Mouse (Mus musculus): ENCODE measurements around the gene Sik3. TPM values are rescaled to one million over a fixed set of nuclear protein-coding genes. Genes with fewer than 3 reads are reported as not detected.

The Sik3 gene
- polyA plus RNA-seq, 3 experiments from 2014 or later = 11.0 to 13.9 (median 11.5) TPM

- no peak for ATAC-seq
Observed at GRCm38 (mm10) chr9:46196699-46197169, 184.1 kb downstream of the Sik3 start.

- peak; percentile 32 for ATAC-seq
Observed at GRCm38 (mm10) chr9:46198461-46198860, 185.8 kb downstream of the Sik3 start.

GRCm38 (mm10) chr9:46198936-46199335, 186.3 kb downstream of the Sik3 start:
- no peak for ATAC-seq

- no peak for ATAC-seq
Observed at GRCm38 (mm10) chr9:46199609-46200008, 187.0 kb downstream of the Sik3 start.

GRCm38 (mm10) chr9:46206834-46207500, 194.3 kb downstream of the Sik3 start:
- no peak for ATAC-seq

- ATAC-seq = no peak
Observed at GRCm38 (mm10) chr9:46207501-46207869, 194.9 kb downstream of the Sik3 start.

- no peak for ATAC-seq
Observed at GRCm38 (mm10) chr9:46208401-46208974, 195.9 kb downstream of the Sik3 start.

GRCm38 (mm10) chr9:46210473-46210872, 197.9 kb downstream of the Sik3 start:
- no peak for ATAC-seq

GRCm38 (mm10) chr9:46214276-46214675, 201.7 kb downstream of the Sik3 start:
- ATAC-seq = no peak

GRCm38 (mm10) chr9:46214946-46215337, 202.3 kb downstream of the Sik3 start:
- ATAC-seq = no peak

GRCm38 (mm10) chr9:46215338-46216322, 203.0 kb downstream of the Sik3 start:
- no peak for ATAC-seq

GRCm38 (mm10) chr9:46216744-46217470, 204.3 kb downstream of the Sik3 start:
- no peak for ATAC-seq

- ATAC-seq = no peak
Observed at GRCm38 (mm10) chr9:46218176-46218575, 205.6 kb downstream of the Sik3 start.

- ATAC-seq = no peak
Observed at GRCm38 (mm10) chr9:46223090-46223489, 210.5 kb downstream of the Sik3 start.

- no peak for ATAC-seq
Observed at GRCm38 (mm10) chr9:46224101-46224500, 211.5 kb downstream of the Sik3 start.

GRCm38 (mm10) chr9:46224945-46225660, 212.5 kb downstream of the Sik3 start:
- ATAC-seq = no peak

GRCm38 (mm10) chr9:46227064-46227614, 214.5 kb downstream of the Sik3 start:
- no peak for ATAC-seq

- no peak for ATAC-seq
Observed at GRCm38 (mm10) chr9:46228491-46228890, 215.9 kb downstream of the Sik3 start, which contains the start of gene Apoa1. Gene Apoa1, plus strand, starts transcription at chr9:46228580.

GRCm38 (mm10) chr9:46229573-46230449, 217.2 kb downstream of the Sik3 start:
- peak; percentile 21 for ATAC-seq

GRCm38 (mm10) chr9:46230450-46230975, 217.9 kb downstream of the Sik3 start:
- no peak for ATAC-seq
